Mouse (Mus musculus) CH12.LX (cell line): Measurements from ENCODE around the gene Lats1.

Experiments
- CHD2 ChIP-seq: IDR thresholded peaks from 2 replicates; pipeline ENCODE4 v1.6.1; 2011; ENCODE audit warnings: low read length, improper control_type of control experiment
- CTCF ChIP-seq, 2 experiments: IDR thresholded peaks in 1 of 2; conservative IDR thresholded peaks in 1 of 2; 2 replicates each; pipeline ENCODE4 v1.5.1; 2011 to 2012; ENCODE audit warnings: low read depth in 2 of 2, low read length in 2 of 2, improper control_type of control experiment in 1 of 2, inconsistent platforms in 1 of 2, mild to moderate bottlenecking in 1 of 2, moderate library complexity in 1 of 2
- EP300 ChIP-seq: IDR thresholded peaks from 2 replicates; pipeline ENCODE4 v1.6.1; 2011; ENCODE audit warnings: low read length, improper control_type of control experiment
- JUND ChIP-seq: conservative IDR thresholded peaks from 2 replicates; pipeline ENCODE4 v1.6.1; 2011; ENCODE audit warnings: low read depth, low read length, improper control_type of control experiment
- MAX ChIP-seq: IDR thresholded peaks from 2 replicates; pipeline ENCODE4 v1.6.1; 2011; ENCODE audit warnings: low read length, improper control_type of control experiment
- POLR2A ChIP-seq: IDR thresholded peaks from 2 replicates; pipeline ENCODE4 v1.6.1; 2011; ENCODE audit warnings: low read depth, mild to moderate bottlenecking, improper control_type of control experiment, low read length
- SMC3 ChIP-seq: IDR thresholded peaks from 2 replicates; pipeline ENCODE4 v1.6.1; 2011; ENCODE audit warnings: low read depth, low read length, improper control_type of control experiment
- TBP ChIP-seq: conservative IDR thresholded peaks from 2 replicates; pipeline ENCODE4 v1.6.1; 2011; ENCODE audit warnings: low read depth, low read length, improper control_type of control experiment
- USF2 ChIP-seq: conservative IDR thresholded peaks from 2 replicates; pipeline ENCODE4 v1.6.1; 2011; ENCODE audit warnings: low read depth, low read length, improper control_type of control experiment

- no peak for TF ChIP-seq CTCF (conservative IDR thresholded peaks at IDR 0.05 in 1 of 2, IDR thresholded peaks at IDR 0.05 in 1 of 2; ENCODE audit: low read depth in 2 of 2, low read length in 2 of 2)
- TF ChIP-seq EP300, result no peak
- TF ChIP-seq USF2, result no peak
- no peak for TF ChIP-seq JUND
- TF ChIP-seq POLR2A, result no peak
- no peak for TF ChIP-seq TBP
- no peak for TF ChIP-seq SMC3
- TF ChIP-seq MAX, result no peak
- no peak for TF ChIP-seq CHD2
Measured at GRCm38 (mm10) chr10:7700120-7700519, 19.1 kb downstream of the Lats1 start.
